Mouse (Mus musculus) fibroblast of lung, adult 2 months (primary cell): ENCODE data around the gene Psen1.

Experiments used
- DNase-seq: peaks from one replicate; pipeline ENCODE4 v3.0.0-alpha.2; 2011; ENCODE audit warnings: low read depth

The Psen1 gene

DNA sequence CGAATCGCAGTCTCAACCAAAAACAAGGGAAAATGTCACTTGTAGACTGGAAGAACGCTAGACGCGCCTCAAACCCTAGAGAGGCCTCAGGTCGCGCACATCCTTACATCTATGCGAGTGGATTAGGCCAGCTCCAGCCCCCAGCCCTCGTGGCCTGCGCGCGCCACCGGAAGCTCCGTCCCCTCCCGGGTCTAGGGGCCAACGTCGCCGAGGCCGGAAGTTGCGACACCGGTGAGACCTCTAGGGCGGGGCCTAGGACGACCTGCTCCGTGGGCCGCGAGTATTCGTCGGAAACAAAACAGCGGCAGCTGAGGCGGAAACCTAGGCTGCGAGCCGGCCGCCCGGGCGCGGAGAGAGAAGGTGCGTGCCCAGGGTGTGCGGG lies at the start of gene Psen1:
TSS of gene Psen1 (plus strand) at position 219 of the 382 bp plus-strand sequence.
- DNase-seq = peak; percentile 53

DNA sequence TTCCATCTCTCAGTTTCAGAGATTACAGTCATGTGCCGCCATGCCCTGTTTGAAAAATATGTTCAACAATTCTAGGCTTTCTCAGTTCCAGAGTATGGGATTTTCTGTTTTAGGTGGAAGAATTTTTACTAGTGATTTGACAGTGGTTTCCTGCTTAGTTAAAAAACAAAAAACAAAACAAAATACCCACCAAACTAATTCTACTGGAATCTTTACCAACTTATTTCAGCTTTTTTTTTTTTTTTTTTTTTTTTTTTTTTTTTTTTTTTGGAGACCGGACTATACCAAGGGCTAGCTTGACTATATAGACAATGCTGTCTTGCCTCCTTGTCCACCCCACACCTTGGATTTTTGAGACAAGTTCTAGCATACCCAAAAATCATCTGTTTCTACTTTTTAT lies 46.7 kb upstream of the Psen1 start:
- DNase-seq = no peak

GRCm38 (mm10) chr12:83643116-83643515 lies 44.8 kb upstream of the Psen1 start:
- DNase-seq = no peak

DNA sequence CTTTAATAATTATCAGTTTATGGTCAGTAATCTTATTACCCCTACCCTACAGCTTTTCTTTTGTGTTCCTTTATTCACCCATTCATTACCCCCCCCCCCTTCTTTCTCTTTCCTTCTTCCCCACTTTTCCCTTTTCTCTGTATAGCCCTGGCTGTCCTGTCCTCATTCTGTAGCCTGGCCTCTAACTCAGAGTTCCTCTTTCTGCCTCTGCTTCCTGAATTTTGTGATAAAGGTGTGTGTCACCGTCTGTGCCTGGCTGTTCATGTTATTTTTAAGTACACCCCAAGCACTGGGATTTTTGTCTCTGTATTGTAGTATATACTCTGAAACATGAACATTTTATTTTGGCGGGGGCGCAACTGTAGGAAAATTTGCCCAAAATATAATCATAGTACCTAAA lies 37.6 kb upstream of the Psen1 start:
- no peak for DNase-seq

GRCm38 (mm10) chr12:83651414-83651813 lies 36.5 kb upstream of the Psen1 start:
- DNase-seq = no peak

GRCm38 (mm10) chr12:83685466-83685865 lies 2.5 kb upstream of the Psen1 start:
- no peak for DNase-seq

DNA sequence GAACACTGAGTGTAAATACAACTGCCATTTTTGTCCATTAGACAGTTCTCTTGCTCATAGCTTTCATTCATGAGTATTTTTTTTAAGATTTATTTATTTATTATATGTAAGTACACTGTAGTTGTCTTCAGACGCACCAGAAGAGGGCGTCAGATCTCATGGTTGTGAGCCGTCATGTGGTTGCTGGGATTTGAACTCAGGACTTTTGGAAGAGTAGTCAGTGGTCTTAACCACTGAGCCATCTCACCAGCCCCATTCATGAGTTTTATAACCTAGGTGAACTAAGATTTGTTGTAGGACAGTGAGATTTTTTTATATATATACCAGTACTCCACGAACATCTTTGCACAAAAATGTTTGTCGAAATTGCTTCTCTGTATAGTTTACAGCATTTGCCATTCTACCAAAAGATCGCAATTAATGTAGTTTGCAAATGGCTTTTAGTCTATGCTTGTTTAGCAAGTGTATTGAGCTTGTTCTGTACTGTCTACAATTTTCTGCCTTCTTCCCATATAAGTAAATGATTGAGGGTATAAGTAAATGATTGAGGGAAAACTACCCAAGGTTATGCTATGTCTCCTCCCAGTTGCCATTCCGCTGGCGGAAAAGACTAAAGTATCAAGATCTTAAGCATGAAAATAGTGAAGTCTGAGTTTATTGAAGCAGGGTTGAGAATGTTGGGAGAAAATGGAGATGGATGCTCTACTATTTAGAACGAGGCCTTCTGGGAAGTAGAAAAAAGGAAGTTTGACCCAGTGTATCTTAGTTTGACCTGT lies 1.2 kb upstream of the Psen1 start:
- no peak for DNase-seq

DNA sequence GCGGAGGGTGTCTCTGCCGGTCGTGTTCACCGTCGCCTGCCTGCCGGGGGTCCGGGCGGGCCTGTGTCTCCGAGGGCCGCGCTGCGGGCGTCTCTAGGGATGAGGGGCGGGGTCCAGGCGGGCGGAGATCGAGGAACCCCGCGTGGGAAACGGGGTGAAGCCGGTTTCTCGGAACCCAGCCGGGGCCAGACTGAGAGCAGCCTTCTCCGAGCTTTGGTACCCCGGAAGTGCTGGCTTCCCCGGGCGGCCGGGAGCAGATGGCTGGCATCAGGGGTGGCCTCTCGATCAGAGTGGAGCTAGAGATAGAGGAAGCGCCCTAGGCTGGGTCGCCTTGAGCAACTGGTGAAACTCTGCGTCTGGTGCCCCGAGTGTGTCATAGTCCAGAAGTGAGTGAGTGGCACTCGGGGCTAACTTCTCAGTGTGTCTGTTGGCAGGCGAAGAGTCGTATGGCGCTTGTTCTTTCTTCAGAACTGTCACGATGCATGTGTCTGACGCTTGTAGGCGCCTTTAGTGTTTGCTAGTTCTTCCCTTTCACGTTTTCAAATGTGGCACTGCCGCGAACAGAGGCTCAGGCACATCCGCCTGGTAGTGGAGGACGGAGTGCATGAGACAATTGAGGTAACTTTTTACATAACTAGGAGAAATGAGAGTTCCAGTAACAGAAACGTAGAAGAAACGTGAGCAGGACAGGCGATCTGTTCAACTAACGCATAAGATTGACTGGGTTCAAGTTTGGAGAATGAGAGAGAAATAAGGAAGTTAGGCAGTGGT lies 549 bp downstream of the Psen1 start:
- DNase-seq = peak; percentile 19

DNA sequence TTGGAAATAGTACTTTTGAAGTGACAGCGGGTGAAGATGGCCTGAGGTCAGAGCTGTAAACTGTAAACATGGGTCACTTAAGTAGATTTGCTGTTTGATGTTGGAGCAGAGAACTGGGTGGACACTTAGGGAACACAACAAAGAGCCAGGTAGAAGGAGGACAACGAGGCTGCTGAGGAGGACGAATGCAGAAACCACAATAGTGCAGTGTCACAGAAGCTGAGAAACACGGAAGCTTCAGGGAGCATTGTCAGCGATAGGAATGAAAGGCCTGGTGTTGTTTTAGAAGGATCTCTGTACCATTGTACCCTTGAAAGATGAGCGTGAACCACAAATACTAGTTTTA lies 1.1 kb downstream of the Psen1 start:
- no peak for DNase-seq

DNA sequence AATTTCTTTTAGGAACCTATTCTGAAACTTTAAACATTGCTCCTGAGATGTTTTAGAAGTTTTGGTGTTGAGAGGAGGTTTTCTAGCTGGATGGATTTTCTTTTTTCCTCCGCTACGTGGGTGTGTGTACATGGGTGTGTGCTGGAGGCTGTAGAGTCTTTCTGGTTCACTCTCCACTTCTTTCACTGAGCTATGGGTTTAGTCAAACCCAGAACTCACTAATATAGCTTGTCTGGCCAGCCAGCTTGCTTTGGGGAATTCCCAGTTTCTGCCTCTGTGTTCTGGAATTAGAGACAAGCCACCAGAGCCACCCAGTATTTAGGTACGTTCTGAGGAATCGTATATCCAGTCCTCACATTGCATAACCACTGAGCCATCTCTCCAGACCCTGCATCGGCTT lies 6.1 kb downstream of the Psen1 start:
- DNase-seq = no peak

DNA sequence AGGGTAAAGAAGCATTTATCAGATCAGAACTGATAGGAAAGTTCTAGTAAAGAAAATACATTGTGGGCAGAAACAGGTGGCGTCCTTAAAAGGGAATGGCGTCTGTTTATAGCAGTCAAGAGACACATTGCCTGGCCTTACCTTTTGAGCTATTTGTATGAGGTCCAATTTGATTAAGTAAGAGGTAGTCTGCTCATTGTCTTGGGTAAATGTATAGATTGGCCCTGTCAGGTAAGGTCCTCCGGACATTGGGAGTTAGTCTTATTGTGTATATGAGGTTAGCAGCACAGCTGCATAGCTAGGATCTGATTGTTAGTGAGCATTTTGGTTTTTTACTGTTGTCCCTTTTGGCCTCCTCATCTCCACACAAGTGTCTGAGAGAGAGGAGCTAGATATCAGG lies 6.7 kb downstream of the Psen1 start:
- DNase-seq = no peak

DNA sequence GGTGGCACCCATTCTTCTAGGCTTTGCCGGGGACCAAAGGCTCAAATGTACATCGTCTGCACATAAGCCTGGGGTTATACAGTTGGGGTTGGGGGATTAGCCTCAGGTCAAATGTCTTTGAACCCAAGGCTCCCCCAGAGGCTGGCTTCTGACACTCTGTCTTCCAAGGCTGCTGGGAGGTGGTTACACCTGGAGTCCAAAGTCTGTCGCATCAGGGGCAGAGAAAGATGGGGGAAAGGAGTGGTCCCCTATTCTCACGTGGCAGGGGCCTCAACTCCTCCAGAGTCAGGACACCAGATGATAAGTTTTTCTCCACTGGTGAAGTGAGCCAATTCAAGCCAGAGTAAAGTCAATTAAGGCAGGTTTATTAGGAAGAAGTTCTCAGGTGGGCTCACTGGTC lies 10.7 kb downstream of the Psen1 start:
- no peak for DNase-seq

GRCm38 (mm10) chr12:83701608-83702007 lies 13.7 kb downstream of the Psen1 start:
- DNase-seq = no peak

DNA sequence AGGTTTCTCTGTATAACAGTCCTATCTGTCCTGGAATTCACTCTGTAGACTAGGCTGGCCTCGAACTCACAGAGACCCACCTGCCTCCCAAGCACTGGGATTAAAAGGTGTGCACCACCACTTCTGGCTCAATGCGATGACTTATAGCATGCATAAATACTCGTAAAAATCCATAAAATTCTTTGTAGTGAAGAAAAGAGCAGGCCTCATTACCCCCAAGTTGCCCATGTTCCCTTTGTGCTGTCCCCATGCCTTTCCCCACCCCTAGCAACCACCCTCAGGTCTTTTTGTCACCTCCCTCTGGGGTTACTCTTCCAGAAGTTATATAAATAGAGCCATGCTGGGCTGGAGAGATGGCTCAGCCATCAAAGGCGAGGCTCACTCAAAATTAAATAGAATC lies 14.8 kb downstream of the Psen1 start:
- no peak for DNase-seq

DNA sequence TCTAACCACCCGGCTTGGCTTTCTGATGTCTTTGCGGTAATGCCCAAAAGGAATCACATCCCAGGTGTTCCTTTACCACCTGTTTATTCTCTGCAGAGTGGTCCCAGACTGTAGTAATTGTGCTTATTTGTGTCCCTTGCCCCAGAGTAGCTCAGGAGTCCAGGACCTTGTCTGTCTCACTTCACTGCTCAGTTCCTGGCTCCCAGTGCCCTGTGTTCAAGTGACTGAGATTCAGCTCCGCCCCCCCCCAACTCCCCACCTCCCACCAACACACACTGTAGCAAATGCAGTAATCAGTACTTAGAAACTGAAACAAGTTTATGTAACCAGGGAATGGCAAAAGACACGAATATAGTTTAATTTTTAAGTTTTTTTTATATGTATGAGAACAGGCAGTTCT lies 19.0 kb downstream of the Psen1 start:
- no peak for DNase-seq

- no peak for DNase-seq
Measured at GRCm38 (mm10) chr12:83708160-83709092, 20.5 kb downstream of the Psen1 start.

DNA sequence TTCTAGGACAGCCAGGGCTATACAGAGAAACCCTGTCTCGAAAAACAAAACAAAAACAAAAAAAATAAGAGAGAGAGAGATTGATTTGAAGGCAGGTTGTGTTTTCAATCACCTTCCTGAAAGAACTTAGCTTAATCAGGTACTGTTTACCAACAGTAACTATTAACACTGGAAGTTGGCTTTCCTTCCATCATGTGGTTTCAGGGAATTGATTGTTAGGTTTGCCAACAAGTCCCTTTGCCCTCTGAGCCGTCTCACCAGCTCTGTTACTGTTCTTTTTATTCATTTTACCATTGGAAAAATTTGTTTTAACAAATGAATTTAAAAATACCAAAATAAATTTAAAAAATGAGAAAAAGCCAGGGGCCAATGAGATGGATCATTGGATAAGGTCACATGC lies 22.0 kb downstream of the Psen1 start:
- DNase-seq = no peak

DNA sequence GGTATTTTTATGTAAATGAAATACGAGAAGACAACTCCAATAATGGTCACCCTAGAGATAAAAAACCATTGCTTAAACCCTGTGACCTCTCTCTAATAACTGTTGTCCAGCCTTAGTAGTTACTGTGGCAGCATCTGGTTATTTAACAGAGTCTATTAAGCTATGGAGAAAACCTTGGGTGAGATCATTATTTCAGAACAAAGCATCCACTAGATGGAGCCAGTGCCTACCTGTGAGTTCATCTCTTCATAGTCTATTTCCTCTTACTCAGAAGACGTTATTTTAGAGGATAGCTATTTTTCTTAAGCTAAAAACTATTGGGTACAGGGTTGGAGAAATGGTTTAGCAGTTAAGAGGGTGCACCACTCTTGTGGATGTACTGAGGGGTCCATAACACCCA lies 25.8 kb downstream of the Psen1 start:
- DNase-seq = peak; percentile 27

DNA sequence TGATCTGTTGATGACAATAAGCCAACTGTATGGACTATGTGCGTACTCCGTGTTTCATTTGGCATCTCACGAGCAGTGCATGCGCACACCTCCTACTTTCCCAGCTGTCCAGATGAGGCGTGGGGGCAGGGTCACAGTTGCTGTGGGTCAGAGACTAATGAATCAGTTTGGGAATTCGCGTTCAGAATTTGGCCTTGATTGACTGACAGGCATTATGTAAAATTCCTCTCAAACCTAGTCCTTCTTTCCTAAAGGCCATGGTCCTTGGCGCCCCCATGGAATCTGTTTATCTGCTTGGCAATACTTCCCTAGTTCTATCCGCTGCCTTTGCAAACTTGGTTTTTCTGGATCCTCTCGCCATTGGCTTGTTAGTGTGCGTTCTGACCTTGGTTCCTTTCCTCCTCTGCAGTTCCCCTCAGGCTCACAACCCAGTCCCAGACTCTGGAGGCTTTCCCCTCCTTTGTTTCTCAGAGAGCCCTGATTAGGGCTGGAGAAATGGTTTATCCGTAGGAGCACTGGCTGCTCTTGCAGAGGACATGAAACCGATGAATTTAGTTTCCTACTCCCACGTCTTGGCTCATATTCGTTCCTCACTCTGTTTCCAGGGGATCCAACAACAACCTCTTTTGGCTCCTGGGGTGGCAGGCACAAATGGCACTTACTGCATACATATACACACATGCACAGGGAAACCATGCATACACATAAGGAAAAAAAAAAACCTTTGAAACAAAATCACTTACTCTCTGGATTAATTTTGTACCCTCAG lies 28.6 kb downstream of the Psen1 start:
- DNase-seq = no peak

DNA sequence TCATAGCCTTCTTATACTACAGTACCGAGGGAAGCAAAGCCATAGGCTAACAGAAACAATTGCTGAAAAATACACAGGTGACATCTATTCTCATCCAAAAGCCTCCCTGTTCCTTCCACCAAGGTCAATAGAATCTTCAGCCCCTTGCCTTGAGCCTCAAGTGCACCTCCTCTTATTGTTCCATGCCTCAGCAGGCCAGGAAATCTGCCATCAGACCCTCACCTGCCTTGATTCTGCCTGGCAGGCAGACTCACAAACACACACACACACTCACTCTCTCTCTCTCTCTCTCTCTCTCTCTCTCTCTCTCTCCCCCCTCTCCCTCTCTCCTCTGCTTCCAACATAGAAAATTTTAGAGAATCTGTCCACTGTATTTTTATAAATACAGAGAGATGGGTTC lies 31.5 kb downstream of the Psen1 start:
- DNase-seq = no peak

GRCm38 (mm10) chr12:83721281-83721680 lies 33.3 kb downstream of the Psen1 start:
- DNase-seq = no peak

- no peak for DNase-seq
Measured at GRCm38 (mm10) chr12:83723037-83723436, 35.1 kb downstream of the Psen1 start.
